Mouse (Mus musculus) embryonic facial prominence, embryonic 10.5 days (tissue): ENCODE results near the gene Slc6a11. TPM values are rescaled to one million over a fixed set of nuclear protein-coding genes. Genes with fewer than 3 reads are reported as not detected.

Source experiments
- DNase-seq: peaks from one replicate; pipeline ENCODE4 v3.0.0-alpha.2; 2017; ENCODE audit warnings: low spot score
- H3K27ac ChIP-seq: fragments of 300-500 bp; sonication (generic); replicated peaks from 2 replicates; pipeline ENCODE4 v1.5.1; 2016; ENCODE audit warnings: mild to moderate bottlenecking
- H3K27me3 ChIP-seq: fragments of 300-500 bp; sonication (generic); replicated peaks from 2 replicates; pipeline ENCODE4 v1.6.1; 2016; ENCODE audit warnings: low read depth, mild to moderate bottlenecking; ENCODE audit not compliant: poor library complexity, severe bottlenecking
- H3K36me3 ChIP-seq: fragments of 300-500 bp; sonication (generic); replicated peaks from 2 replicates; pipeline ENCODE4 v1.6.1; 2016; ENCODE audit warnings: mild to moderate bottlenecking, moderate library complexity
- H3K4me1 ChIP-seq: fragments of 300-500 bp; sonication (generic); 2 replicates; pipeline ENCODE4 v1.6.1; 2016
- H3K4me3 ChIP-seq: fragments of 300-500 bp; sonication (generic); 2 replicates; pipeline ENCODE4 v1.5.1; 2016; ENCODE audit warnings: mild to moderate bottlenecking, moderate library complexity
- H3K9me3 ChIP-seq: fragments of 300-500 bp; sonication (generic); 2 replicates; pipeline ENCODE4 v1.6.1; 2016; ENCODE audit warnings: mild to moderate bottlenecking
- WGBS: fragments of 180-500 bp; shearing (Covaris S2); methylation state at CpG from one replicate; pipeline ENCODE4 v1.1.7; 2016; 5-methylcytosine and 5-hydroxymethylcytosine counted together
- polyA plus RNA-seq: library from polyadenylated mRNA; unstranded; fragments of >200 nt; fragmentation: Nextera tagmentation; extraction: Ambion mirVana; gene quantifications from 2 replicates; pipeline ENCODE4 v1.2.1, GENCODE M21; 2016

Gene Slc6a11
- 0.20 and 0.42 TPM in 2 replicates for polyA plus RNA-seq

- Histone ChIP-seq H3K4me1 (peaks cover 9% of the 10 kb centered on the region), H3K36me3 (no peaks in the 10 kb centered on the region), H3K9me3 (no peaks in the 10 kb centered on the region), H3K4me3 (peak within 1 kb of the TSS; percentile 68), H3K27ac (peak within 1 kb of the TSS; percentile 66; the same call in 1 of the 2 replicates), H3K27me3 (peaks cover 71% of the 10 kb centered on the region)
- peak; percentile 52 for DNase-seq
- 4% methylated on average over 76 of the region's 76 CpGs for WGBS
Measured at GRCm38 (mm10) chr6:114131122-114131872, at the start of gene Slc6a11. Gene Slc6a11 (plus strand): TSS chr6:114131241.

GRCm38 (mm10) chr6:114087106-114087505, 43.9 kb upstream of the Slc6a11 start:
- Histone ChIP-seq H3K36me3 (no peaks in the 10 kb centered on the region), H3K4me3 (no peak overlapping the region), H3K27ac (no peak overlapping the region), H3K4me1 (peaks cover 3% of the 10 kb centered on the region), H3K9me3 (no peaks in the 10 kb centered on the region), H3K27me3 (no peaks in the 10 kb centered on the region)
- DNase-seq: peak; percentile 77
- WGBS: 22% methylated on average over 7 of the region's 7 CpGs

GRCm38 (mm10) chr6:114089626-114090025, 41.4 kb upstream of the Slc6a11 start:
- Histone ChIP-seq H3K27ac (no peak overlapping the region), H3K4me1 (peaks cover 15% of the 10 kb centered on the region), H3K36me3 (no peaks in the 10 kb centered on the region), H3K27me3 (no peaks in the 10 kb centered on the region), H3K4me3 (no peak overlapping the region), H3K9me3 (no peaks in the 10 kb centered on the region)
- peak; percentile 70 for DNase-seq
- 20% methylated on average over 5 of the region's 5 CpGs for WGBS

DNA sequence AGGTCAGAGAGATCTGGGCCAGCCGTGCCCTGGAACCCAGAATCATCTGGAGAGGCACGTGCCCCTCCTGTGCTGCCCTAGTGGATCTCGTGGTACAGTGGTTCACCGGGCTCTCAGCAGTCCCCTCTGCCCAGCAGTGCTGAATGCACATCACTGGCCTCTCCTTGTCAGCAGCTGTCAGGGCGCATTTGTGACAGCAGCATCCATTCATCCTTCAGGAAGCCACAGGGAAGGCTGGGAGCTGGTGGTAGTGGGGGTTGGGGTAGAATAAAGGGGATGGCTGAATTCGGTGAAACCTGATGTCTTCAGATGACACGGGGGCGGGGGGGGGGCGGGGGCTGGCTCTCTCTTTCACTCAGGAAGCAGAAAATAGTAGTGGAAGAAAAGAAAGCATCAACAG, 38.8 kb upstream of the Slc6a11 start:
- WGBS: 32% methylated on average over 9 of the region's 9 CpGs
- peaks cover 17% of the 10 kb centered on the region for H3K4me1 ChIP-seq
- no peak for DNase-seq
- no peaks in the 10 kb centered on the region for H3K36me3 ChIP-seq
- no peaks in the 10 kb centered on the region for H3K9me3 ChIP-seq
- no peak overlapping the region for H3K27ac ChIP-seq
- H3K27me3 ChIP-seq: no peaks in the 10 kb centered on the region
- H3K4me3 ChIP-seq: no peak overlapping the region

DNA sequence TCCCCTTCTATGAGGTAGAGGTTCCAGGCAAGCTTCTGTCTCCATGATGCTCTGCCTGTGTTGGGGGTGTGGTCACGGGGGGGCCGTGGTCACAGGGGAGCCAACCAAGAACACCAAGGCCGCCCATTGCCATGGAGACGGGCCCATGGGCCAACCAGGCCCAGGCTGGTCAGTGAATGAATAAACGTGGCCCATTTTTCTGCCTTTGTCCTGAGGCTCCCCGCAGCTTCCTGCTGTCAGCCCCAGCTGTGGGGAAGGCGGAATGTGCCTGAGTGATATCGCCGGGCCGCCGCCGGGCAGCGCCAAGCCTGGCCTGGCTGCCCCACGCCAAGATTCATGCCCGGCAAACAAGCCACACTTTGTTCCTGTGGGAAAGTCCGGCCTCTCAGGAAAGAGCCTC, 36.8 kb upstream of the Slc6a11 start:
- no peaks in the 10 kb centered on the region for H3K36me3 ChIP-seq
- 55% methylated on average over 16 of the region's 16 CpGs for WGBS
- peaks cover 17% of the 10 kb centered on the region for H3K4me1 ChIP-seq
- H3K9me3 ChIP-seq: no peaks in the 10 kb centered on the region
- H3K27me3 ChIP-seq: no peaks in the 10 kb centered on the region
- no peak overlapping the region for H3K4me3 ChIP-seq
- no peak for DNase-seq
- no peak overlapping the region for H3K27ac ChIP-seq

DNA sequence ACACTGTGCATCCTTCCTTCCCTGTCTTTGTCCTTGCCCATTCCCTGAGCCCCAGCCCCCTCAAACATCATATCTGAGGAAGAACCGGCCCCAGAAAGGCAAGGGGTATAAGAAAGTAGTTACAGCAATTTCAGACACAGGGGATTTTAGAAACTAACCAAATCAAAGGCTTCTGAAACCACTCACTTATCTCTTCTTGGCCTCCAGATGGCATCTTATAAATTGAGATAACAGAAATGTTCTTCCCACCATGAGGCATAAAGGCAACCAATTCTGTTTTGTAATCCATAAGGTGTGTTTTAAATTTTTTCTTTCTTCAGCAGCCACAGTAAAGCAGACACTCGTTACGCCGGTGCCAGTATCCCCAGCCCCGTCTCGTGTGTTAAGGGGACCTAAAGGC, 34.5 kb upstream of the Slc6a11 start:
- no peak for DNase-seq
- 84% methylated on average over 6 of the region's 6 CpGs for WGBS
- no peaks in the 10 kb centered on the region for H3K27me3 ChIP-seq
- no peak overlapping the region for H3K27ac ChIP-seq
- peaks cover 17% of the 10 kb centered on the region for H3K4me1 ChIP-seq
- no peak overlapping the region for H3K4me3 ChIP-seq
- no peaks in the 10 kb centered on the region for H3K9me3 ChIP-seq
- no peaks in the 10 kb centered on the region for H3K36me3 ChIP-seq

DNA sequence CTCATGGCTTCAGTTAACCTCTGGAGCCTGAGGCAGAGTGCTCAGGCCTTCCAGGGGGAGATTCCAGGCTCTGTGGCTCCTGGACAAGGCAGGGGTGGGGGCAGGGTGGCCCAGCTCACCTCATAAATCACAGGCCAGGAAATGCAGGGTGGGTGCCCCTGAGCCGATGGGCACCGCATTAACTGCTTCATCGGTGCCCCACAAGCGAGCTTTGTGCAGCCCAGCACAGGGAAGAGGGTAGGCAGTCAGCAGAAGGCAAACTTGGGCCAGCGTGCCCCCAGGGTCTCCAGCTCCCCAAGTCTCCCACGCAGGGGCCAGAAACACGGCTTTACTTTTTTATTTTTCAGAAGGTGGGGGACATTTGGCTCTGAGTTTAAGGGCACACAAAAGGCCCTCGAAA, 29.1 kb upstream of the Slc6a11 start:
- DNase-seq: no peak
- Histone ChIP-seq H3K27ac (no peak overlapping the region), H3K4me3 (no peak overlapping the region), H3K27me3 (no peaks in the 10 kb centered on the region), H3K36me3 (no peaks in the 10 kb centered on the region), H3K9me3 (no peaks in the 10 kb centered on the region), H3K4me1 (0 out of 2 replicates have a peak, but pooled peaks cover 3% of the 10 kb centered on the region)
- WGBS: 84% methylated on average over 8 of the region's 8 CpGs

- DNase-seq: no peak
- no peaks in the 10 kb centered on the region for H3K27me3 ChIP-seq
- H3K4me1 ChIP-seq: no peaks in the 10 kb centered on the region
- H3K27ac ChIP-seq: no peak overlapping the region
- no peaks in the 10 kb centered on the region for H3K36me3 ChIP-seq
- WGBS: 64% methylated on average over 5 of the region's 5 CpGs
- no peak overlapping the region for H3K4me3 ChIP-seq
- no peaks in the 10 kb centered on the region for H3K9me3 ChIP-seq
Measured at GRCm38 (mm10) chr6:114119507-114119906, 11.5 kb upstream of the Slc6a11 start.

DNA sequence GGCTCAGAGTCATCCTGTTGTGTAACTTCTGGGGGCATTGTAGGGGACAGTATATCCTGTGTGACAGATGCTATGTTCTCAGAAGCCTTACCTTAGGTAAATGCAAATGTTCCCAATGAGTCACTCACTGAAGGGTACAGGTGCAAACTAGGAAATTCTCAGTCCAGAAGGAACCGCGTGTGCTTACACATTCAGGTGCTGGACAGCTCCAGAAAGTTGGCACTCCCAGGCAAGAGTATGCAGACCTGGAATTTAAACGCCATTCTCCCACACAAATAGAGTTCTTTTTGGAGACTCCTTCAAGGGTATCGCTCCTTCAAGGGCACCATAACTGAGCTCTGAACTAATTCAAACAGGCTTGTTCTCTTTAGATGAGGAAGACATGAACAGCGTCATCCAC, 5.5 kb upstream of the Slc6a11 start:
- no peaks in the 10 kb centered on the region for H3K36me3 ChIP-seq
- DNase-seq: no peak
- 62% methylated on average over 5 of the region's 5 CpGs for WGBS
- peaks cover 29% of the 10 kb centered on the region for H3K27me3 ChIP-seq
- no peak overlapping the region for H3K27ac ChIP-seq
- no peaks in the 10 kb centered on the region for H3K4me1 ChIP-seq
- H3K9me3 ChIP-seq: no peaks in the 10 kb centered on the region
- no peak overlapping the region for H3K4me3 ChIP-seq

DNA sequence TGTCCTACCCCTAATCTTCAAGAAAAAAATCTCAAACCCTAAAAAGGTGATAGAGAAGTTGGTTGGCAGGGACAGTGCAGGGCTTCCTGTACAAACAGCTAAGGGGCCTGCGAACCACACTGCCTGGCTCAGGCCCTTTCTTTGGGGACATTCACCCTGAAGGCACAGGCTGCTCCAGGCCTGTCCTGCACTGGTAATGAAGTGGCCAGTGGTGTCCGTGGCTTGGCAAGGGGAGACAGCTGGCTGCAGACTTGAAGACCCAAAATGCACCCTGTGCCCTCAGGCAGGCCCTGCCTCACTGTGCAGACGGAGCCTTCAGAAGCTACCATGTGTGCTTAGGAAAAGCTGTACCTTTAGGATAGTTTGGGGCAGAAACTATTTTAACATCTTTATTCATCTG, 1.4 kb downstream of the Slc6a11 start:
- Histone ChIP-seq H3K36me3 (no peaks in the 10 kb centered on the region), H3K9me3 (no peaks in the 10 kb centered on the region), H3K4me1 (peaks cover 9% of the 10 kb centered on the region), H3K27ac (no peak overlapping the region), H3K27me3 (peaks cover 71% of the 10 kb centered on the region), H3K4me3 (no peak overlapping the region)
- 70% methylated on average over 3 of the region's 3 CpGs for WGBS
- DNase-seq: no peak

- Histone ChIP-seq H3K4me1 (peaks cover 9% of the 10 kb centered on the region), H3K9me3 (no peaks in the 10 kb centered on the region), H3K36me3 (no peaks in the 10 kb centered on the region), H3K27me3 (peaks cover 67% of the 10 kb centered on the region), H3K4me3 (no peak overlapping the region), H3K27ac (no peak overlapping the region)
- DNase-seq: no peak
- WGBS: 83% methylated on average over 8 of the region's 8 CpGs
Measured at GRCm38 (mm10) chr6:114132916-114133315, 1.9 kb downstream of the Slc6a11 start.

- WGBS: 85% methylated on average over 8 of the region's 8 CpGs
Measured at GRCm38 (mm10) chr6:114138970-114139369, 7.9 kb downstream of the Slc6a11 start.

GRCm38 (mm10) chr6:114141481-114141880, 10.4 kb downstream of the Slc6a11 start:
- no peaks in the 10 kb centered on the region for H3K4me1 ChIP-seq
- no peaks in the 10 kb centered on the region for H3K36me3 ChIP-seq
- no peak for DNase-seq
- no peak overlapping the region for H3K4me3 ChIP-seq
- WGBS: 78% methylated on average over 3 of the region's 3 CpGs
- no peak overlapping the region for H3K27ac ChIP-seq
- H3K9me3 ChIP-seq: no peaks in the 10 kb centered on the region; the same call in 1 of the 2 replicates
- no peaks in the 10 kb centered on the region for H3K27me3 ChIP-seq

More at GRCm38 (mm10) chr6:114138970-114139369, 7.9 kb downstream of the Slc6a11 start:
- Histone ChIP-seq H3K36me3 (no peaks in the 10 kb centered on the region), H3K4me1 (no peaks in the 10 kb centered on the region), H3K27ac (no peak overlapping the region), H3K9me3 (no peaks in the 10 kb centered on the region; the same call in 1 of the 2 replicates), H3K4me3 (no peak overlapping the region), H3K27me3 (peaks cover 8% of the 10 kb centered on the region; the same call in 1 of the 2 replicates)
- DNase-seq: no peak
